Mouse (Mus musculus): ENCODE measurements around the gene Dlgap1. TPM values are rescaled to one million over a fixed set of nuclear protein-coding genes. Genes with fewer than 3 reads are reported as not detected.

The Dlgap1 gene
- polyA plus RNA-seq, 1 experiment from 2014 or later = 3.5 TPM

DNA sequence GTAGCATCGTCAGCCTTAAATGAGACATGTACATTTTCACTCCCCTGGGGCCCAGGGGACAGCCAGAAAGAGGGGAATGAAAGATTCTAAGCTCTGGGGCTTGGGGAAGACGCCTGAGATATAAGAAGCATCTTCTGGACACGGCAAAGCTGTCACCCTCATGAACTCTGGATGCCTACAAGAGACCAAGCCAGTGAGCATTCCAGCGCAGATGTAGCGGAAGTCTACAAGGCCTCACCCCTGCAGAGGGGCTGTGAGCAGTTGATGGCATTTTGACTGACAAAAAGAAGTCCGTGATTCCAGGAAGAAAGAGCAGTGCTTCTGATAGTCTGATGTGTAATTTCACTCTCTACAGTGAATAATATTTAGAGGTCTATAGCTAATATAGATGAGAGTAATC is 621.6 kb downstream of the Dlgap1 start:
- Histone ChIP-seq H3K36me3 (no peaks in the 10 kb centered on the region), H3K4me1 (replicated peaks) (no peaks in the 10 kb centered on the region), H3K27ac (no peak overlapping the region), H3K27me3 (no peaks in the 10 kb centered on the region), H3K4me2 (no peak overlapping the region), H3K4me3 (replicated peaks) (no peak overlapping the region), H3K9me3 (no peaks in the 10 kb centered on the region), H3K9ac (replicated peaks) (no peak overlapping the region)
- no peak for ATAC-seq (ENCODE audit: insufficient number of reproducible peaks, insufficient read depth, low FRiP score, low TSS enrichment, low read depth)
- 78% methylated on average over 6 of the region's 6 CpGs for WGBS

DNA sequence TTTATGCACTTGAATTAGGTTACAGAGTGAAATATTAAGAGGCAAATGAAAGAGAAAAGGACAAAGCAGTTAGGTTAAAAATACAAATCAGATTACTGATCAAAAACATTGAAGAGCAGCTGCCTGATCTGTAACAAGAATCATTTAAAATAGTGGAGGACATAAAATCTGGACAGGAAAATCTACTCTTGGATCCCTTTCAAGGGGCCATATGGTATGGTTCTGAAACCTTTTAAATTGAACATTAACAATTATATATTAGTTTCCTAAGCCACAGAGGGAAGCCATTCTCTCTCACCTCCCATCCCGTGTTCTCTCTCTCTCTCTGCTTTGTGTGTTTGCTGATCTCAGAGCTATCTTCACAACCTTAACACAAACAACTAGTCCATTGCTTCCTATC is 625.4 kb downstream of the Dlgap1 start:
- Histone ChIP-seq H3K27ac (no peak overlapping the region), H3K4me3 (replicated peaks) (no peak overlapping the region), H3K9ac (replicated peaks) (no peak overlapping the region), H3K27me3 (no peaks in the 10 kb centered on the region), H3K9me3 (no peaks in the 10 kb centered on the region), H3K4me1 (replicated peaks) (no peaks in the 10 kb centered on the region), H3K4me2 (no peak overlapping the region), H3K36me3 (no peaks in the 10 kb centered on the region)
- 73% methylated on average over 1 of the region's 1 CpGs for WGBS
- ATAC-seq (ENCODE audit: insufficient number of reproducible peaks, insufficient read depth, low FRiP score, low TSS enrichment, low read depth) = no peak

DNA sequence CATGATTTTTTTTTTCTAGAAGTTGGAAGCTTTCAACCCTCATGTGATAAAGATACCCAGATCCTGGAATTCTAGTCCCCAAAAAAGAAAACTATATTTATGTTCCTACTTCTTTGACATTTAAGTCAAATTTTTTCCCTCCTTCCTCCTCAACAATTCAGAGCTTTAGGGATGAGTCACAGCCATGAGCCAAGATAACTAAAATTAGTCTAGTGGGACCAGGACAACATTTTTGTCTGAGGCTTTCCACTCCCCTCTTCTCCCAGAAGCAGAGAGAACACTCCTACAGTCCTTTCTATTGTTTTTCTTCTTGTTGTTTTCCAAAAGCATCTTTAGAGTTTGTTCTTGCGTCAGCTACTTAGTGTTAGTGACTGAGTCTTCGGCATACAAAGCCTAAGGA is 627.5 kb downstream of the Dlgap1 start:
- Histone ChIP-seq H3K27me3 (no peaks in the 10 kb centered on the region), H3K4me1 (replicated peaks) (no peaks in the 10 kb centered on the region), H3K27ac (no peak overlapping the region), H3K9ac (replicated peaks) (no peak overlapping the region), H3K4me3 (replicated peaks) (no peak overlapping the region), H3K4me2 (no peak overlapping the region), H3K36me3 (no peaks in the 10 kb centered on the region), H3K9me3 (no peaks in the 10 kb centered on the region)
- no peak for ATAC-seq (ENCODE audit: insufficient number of reproducible peaks, insufficient read depth, low FRiP score, low TSS enrichment, low read depth)
- 95% methylated on average over 2 of the region's 2 CpGs for WGBS

DNA sequence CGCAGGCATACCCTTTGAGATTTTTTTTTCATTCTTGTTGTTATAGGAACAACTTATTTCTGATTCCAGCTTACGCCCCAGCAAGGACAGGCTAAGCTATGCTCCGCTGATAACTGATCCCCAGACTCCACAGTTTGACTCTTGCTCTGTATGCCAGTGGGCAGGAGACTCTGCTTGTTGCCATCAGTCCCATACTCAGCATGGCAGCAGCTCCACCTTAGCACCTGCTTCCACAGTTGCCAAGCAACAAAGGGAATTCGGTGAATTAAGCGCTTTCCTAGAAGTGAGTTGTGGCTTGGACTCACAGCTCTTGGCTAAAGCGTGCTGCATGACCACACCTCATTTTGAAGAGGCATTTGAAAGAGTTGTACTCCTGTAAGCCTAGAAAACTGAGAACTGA is 631.6 kb downstream of the Dlgap1 start:
- H3K4me2 ChIP-seq = no peak overlapping the region
- H3K27ac ChIP-seq = no peak overlapping the region
- no peaks in the 10 kb centered on the region for H3K27me3 ChIP-seq
- no peak overlapping the region for H3K9ac ChIP-seq (replicated peaks)
- H3K4me3 ChIP-seq (replicated peaks) = no peak overlapping the region
- H3K9me3 ChIP-seq = no peaks in the 10 kb centered on the region
- WGBS = 86% methylated on average over 6 of the region's 6 CpGs
- H3K36me3 ChIP-seq = no peaks in the 10 kb centered on the region
- no peaks in the 10 kb centered on the region for H3K4me1 ChIP-seq (replicated peaks)
- no peak for ATAC-seq (ENCODE audit: insufficient number of reproducible peaks, insufficient read depth, low FRiP score, low TSS enrichment, low read depth)

DNA sequence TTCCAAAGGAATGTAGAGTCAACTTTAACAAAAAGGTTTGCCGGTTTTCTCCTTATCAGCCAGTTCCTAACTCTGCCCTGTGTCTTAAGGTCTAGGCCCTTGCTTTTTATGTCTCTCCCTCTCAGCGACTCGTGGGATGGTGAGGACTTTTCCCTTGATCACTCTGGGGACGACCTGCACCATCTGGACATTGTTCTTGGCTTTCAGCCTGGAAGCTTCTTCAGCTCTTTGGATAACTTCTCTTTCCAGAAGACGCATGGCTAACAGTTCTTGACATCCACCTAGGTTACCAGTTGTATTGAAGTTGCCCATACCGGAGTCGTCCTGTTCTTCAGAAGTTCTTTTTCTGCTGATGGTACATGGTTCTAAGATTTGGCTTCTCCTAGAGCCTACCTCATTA is 633.2 kb downstream of the Dlgap1 start:
- H3K4me3 ChIP-seq (replicated peaks) = no peak overlapping the region
- no peaks in the 10 kb centered on the region for H3K27me3 ChIP-seq
- no peak overlapping the region for H3K4me2 ChIP-seq
- no peaks in the 10 kb centered on the region for H3K4me1 ChIP-seq (replicated peaks)
- no peak for ATAC-seq (ENCODE audit: insufficient number of reproducible peaks, insufficient read depth, low FRiP score, low TSS enrichment, low read depth)
- no peak overlapping the region for H3K9ac ChIP-seq (replicated peaks)
- no peak overlapping the region for H3K27ac ChIP-seq
- 86% methylated on average over 7 of the region's 7 CpGs for WGBS
- no peaks in the 10 kb centered on the region for H3K9me3 ChIP-seq
- H3K36me3 ChIP-seq = no peaks in the 10 kb centered on the region

DNA sequence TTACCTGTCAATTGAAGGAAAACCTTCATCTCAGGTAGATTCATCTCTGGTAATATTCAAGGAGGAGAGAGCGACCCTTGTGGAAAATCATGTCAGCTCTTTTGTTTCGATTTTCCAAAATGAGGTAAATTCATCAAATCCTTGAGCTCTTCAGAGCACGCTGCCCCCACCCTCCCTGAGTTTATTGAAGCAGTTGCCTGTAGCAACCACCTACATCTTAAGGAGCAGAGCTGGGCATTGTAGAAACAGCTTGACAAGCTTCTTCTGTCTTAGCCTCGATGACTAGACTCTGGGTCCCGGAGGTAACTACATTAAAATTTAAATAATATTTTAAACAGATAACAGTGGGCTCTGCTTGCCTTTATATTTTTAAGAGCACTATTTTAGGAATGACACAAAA is 636.8 kb downstream of the Dlgap1 start:
- ATAC-seq (ENCODE audit: insufficient number of reproducible peaks, insufficient read depth, low FRiP score, low TSS enrichment, low read depth) = no peak
- Histone ChIP-seq H3K27ac (no peak overlapping the region), H3K9ac (replicated peaks) (no peak overlapping the region), H3K4me2 (no peak overlapping the region), H3K4me1 (replicated peaks) (no peaks in the 10 kb centered on the region), H3K9me3 (no peaks in the 10 kb centered on the region), H3K27me3 (no peaks in the 10 kb centered on the region), H3K36me3 (no peaks in the 10 kb centered on the region), H3K4me3 (replicated peaks) (no peak overlapping the region)
- WGBS = 80% methylated on average over 5 of the region's 5 CpGs

DNA sequence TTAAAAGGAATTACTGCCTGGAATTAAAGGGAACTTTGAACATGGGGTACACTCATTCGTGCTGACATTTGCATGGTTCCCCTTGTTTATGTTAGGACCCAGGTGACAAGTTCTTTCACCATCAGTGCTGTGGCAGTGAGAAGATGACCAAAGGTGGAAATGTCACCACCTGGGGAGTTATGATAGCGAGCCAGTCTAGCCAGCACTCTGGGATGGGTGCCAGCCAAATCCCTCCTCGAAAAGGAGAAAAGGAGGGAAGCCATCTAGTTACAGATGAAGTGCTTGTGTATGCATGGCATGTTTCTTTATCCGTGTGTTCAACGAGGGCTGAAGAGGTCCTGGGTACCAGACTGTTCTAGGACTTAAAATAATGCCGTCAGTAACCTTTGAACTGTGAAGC is 643.3 kb downstream of the Dlgap1 start:
- Histone ChIP-seq H3K4me3 (replicated peaks) (no peak overlapping the region), H3K4me2 (no peak overlapping the region), H3K27me3 (no peaks in the 10 kb centered on the region), H3K4me1 (replicated peaks) (no peaks in the 10 kb centered on the region), H3K36me3 (no peaks in the 10 kb centered on the region), H3K9me3 (no peaks in the 10 kb centered on the region), H3K27ac (no peak overlapping the region), H3K9ac (replicated peaks) (no peak overlapping the region)
- WGBS = 84% methylated on average over 6 of the region's 6 CpGs
- no peak for ATAC-seq (ENCODE audit: insufficient number of reproducible peaks, insufficient read depth, low FRiP score, low TSS enrichment, low read depth)

DNA sequence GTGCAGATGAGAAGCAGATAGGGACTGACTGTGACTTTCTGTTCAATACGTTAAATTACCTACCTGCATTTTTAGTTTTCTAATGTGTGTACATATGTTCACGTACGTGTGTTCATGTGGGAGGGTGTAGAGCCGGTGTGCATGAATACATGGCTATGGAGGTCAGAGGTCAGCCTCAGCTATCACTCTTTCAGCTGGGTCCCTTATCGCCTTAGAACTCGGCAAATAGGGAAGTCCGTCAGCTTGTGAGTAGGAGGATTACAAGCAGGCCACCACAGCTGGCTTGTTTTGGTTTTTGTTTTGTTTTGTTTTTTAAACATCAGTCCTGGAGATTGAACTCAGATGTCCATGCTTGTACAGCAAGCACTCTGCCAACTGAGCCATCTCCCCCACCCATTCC is 645.0 kb downstream of the Dlgap1 start:
- no peak for ATAC-seq (ENCODE audit: insufficient number of reproducible peaks, insufficient read depth, low FRiP score, low TSS enrichment, low read depth)
- no peaks in the 10 kb centered on the region for H3K27me3 ChIP-seq
- no peaks in the 10 kb centered on the region for H3K4me1 ChIP-seq (replicated peaks)
- 89% methylated on average over 7 of the region's 7 CpGs for WGBS
- H3K36me3 ChIP-seq = no peaks in the 10 kb centered on the region
- no peak overlapping the region for H3K27ac ChIP-seq
- H3K9ac ChIP-seq (replicated peaks) = no peak overlapping the region
- no peaks in the 10 kb centered on the region for H3K9me3 ChIP-seq
- H3K4me2 ChIP-seq = no peak overlapping the region
- H3K4me3 ChIP-seq (replicated peaks) = no peak overlapping the region

DNA sequence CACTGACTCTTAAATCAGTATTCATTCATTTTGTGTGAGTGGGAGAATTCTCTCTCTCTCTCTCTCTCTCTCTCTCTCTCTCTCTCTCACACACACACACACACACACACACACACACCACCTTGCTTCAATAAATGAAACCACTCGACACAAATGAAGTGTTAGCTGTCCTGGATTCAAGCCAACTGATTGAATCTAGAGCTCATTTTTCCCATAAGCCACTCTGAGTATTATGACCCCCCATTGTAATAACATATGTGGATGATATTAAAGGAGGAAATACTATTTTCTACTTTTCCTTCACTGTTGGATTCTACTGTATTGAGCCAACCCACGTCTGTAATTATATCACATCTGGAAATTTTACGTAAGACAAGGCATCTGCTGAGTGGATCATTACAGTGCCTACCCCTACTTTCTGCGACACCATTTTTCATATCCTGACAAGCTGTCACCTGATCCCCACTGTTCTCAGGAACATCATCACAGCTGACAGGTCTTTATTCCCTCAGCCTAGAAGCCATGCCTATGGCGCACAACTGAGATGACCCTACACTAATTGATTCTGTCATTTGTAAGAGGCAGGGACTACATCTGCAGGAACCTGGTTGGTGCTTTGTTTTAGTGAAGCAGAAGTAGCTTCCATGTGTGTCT is 645.7 kb downstream of the Dlgap1 start:
- H3K27me3 ChIP-seq = no peaks in the 10 kb centered on the region
- WGBS = 70% methylated on average over 5 of the region's 5 CpGs
- H3K9ac ChIP-seq (replicated peaks) = no peak overlapping the region
- H3K9me3 ChIP-seq = no peaks in the 10 kb centered on the region
- H3K36me3 ChIP-seq = no peaks in the 10 kb centered on the region
- no peak for ATAC-seq (ENCODE audit: insufficient number of reproducible peaks, insufficient read depth, low FRiP score, low TSS enrichment, low read depth)
- no peak overlapping the region for H3K4me2 ChIP-seq
- H3K27ac ChIP-seq = no peak overlapping the region
- no peaks in the 10 kb centered on the region for H3K4me1 ChIP-seq (replicated peaks)
- H3K4me3 ChIP-seq (replicated peaks) = no peak overlapping the region

DNA sequence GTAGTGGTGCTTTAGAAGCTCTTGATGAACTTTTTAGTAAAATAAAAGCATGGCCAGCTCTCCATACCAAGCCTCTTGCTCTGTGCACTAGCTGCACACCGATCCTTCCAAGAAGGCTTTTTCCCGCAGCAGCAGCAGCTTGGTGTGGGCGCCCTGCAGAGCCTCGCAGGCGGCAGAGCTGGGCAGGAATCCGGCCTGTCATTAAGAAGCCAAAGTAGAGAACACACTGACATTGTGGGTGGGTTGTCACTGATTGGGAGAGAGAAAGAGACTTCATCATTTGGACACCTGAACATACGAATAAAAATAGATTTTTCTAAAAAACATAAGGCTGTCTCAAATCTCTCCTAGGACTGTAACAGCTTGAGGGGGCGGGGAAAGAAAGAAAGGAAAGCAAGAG is 653.6 kb downstream of the Dlgap1 start:
- Histone ChIP-seq H3K4me2 (no peak overlapping the region), H3K27me3 (no peaks in the 10 kb centered on the region), H3K27ac (no peak overlapping the region), H3K4me3 (replicated peaks) (no peak overlapping the region), H3K36me3 (no peaks in the 10 kb centered on the region), H3K9ac (replicated peaks) (no peak overlapping the region), H3K9me3 (no peaks in the 10 kb centered on the region), H3K4me1 (replicated peaks) (no peaks in the 10 kb centered on the region)
- no peak for ATAC-seq (ENCODE audit: insufficient number of reproducible peaks, insufficient read depth, low FRiP score, low TSS enrichment, low read depth)
- 84% methylated on average over 8 of the region's 8 CpGs for WGBS

DNA sequence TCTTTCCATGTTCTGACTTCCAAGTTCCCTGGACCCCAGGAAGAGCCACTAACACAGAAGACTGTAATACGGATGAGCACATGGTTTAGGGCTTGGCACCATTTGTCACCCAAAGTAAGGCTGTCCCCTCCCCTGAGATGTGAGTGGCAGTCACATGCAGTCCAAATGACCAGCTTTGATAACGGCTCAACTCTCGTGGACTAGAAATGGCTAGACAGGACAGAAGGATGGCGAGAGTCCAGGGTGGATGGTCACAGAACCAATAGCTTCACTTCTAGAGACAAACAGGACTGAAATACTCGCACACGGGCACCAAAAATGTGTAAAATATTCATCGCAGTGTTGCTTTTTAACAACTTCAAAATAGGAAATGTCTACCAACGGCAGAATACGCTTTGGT is 657.5 kb downstream of the Dlgap1 start:
- 84% methylated on average over 9 of the region's 9 CpGs for WGBS
- Histone ChIP-seq H3K4me1 (replicated peaks) (no peaks in the 10 kb centered on the region), H3K27ac (no peak overlapping the region), H3K9ac (replicated peaks) (no peak overlapping the region), H3K4me2 (no peak overlapping the region), H3K9me3 (no peaks in the 10 kb centered on the region), H3K36me3 (no peaks in the 10 kb centered on the region), H3K27me3 (no peaks in the 10 kb centered on the region), H3K4me3 (replicated peaks) (no peak overlapping the region)
- ATAC-seq (ENCODE audit: insufficient number of reproducible peaks, insufficient read depth, low FRiP score, low TSS enrichment, low read depth) = no peak

DNA sequence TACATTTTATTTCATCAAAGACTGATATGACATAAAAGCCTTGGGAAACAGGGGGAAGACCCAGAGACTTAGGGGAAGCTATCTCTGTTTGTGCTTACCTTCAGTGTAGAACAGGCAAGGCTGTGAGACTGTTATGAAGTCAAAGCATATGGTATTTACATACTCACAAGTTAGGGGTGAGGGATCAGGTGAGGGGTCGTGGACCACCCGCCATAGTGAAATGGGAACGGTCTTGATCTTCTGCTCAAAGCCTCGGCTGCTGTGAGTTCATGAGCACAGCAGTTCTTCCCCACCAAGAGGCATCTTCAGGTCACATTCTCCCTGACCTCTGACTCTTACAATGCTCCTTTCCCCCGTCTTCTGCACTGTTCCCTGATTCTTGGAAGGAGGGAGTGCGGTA is 658.1 kb downstream of the Dlgap1 start:
- no peak overlapping the region for H3K4me2 ChIP-seq
- no peaks in the 10 kb centered on the region for H3K27me3 ChIP-seq
- H3K4me3 ChIP-seq (replicated peaks) = no peak overlapping the region
- ATAC-seq (ENCODE audit: insufficient number of reproducible peaks, insufficient read depth, low FRiP score, low TSS enrichment, low read depth) = no peak
- H3K27ac ChIP-seq = no peak overlapping the region
- no peaks in the 10 kb centered on the region for H3K4me1 ChIP-seq (replicated peaks)
- H3K9ac ChIP-seq (replicated peaks) = no peak overlapping the region
- no peaks in the 10 kb centered on the region for H3K9me3 ChIP-seq
- no peaks in the 10 kb centered on the region for H3K36me3 ChIP-seq
- WGBS = 76% methylated on average over 6 of the region's 6 CpGs

All from limb, embryonic 12.5 days (tissue).